Mouse (Mus musculus): ENCODE data around the gene Plet1.

Gene Plet1

DNA sequence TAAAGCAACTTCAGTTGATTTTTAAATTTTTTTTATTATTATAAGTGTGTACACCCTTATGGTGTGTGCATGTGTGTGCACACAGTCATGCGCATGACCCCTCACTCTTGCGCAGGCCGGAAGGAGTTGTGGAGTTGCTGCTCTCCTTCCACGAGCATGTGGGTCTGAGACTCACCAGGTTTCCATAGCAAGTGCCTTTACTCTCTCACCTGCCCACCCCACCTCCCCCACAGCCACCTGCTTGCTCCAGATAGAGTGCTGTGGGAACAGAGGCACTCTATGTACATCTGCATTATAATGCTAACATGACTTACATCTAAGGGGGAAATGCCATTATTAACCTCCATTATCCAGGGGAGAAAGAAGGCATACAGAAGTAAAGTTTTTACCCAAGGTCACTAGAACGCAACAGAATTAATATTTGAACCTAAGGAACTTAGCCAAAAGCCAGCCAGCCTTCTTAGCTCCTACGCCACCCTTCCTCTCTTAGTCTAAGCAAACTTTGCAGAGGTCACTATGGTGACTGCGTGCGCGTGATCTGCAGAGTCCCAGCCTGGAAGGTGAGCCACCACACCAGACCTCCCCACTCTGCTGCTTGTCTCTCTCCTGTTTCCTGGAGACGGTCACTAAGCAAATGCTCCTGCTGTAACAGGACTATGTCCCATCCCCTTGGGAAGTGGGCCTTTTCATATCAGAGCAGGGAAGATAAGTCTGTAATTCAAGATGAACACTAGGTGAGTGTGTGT is 1.3 kb downstream of the Plet1 start:
- DNase-seq (ENCODE audit: low read depth), result no peak

DNA sequence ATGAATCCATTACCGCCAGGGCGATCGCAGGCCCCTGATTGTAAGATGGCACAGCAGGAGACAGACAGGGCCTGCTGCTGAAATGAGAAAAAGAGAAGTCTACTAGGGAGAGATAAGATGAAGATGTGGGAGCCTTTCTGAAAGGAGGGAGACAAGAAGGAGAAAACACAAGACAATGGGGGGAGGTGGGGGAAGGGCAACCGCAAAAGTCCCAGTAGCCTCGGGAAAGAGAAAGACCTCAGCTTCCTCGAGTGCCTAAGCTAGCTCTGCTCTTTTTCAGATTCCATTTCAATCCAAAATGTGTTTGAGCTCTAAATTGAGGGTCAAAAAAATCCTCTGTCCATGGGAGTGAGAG is 1.8 kb downstream of the Plet1 start:
- no peak for DNase-seq (ENCODE audit: low read depth)

DNA sequence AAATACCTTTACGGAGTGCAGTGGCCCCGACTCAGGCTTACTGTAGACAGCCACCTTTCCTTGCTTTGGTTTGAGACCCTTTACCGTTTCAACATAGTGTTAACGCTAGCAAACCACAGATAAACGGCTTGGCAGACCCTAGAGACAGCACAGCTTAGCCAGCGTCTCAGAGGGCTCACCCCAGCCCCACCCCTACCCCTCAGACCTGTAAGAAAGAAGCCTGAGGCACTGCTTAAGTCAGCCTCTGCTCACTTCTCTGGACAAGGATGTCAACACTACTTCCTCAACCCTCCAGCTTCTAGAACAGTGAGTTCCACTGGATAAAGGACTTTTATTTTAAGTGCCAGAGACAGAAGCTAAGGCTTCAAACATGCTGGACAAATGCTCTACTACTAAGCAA is 2.2 kb downstream of the Plet1 start:
- no peak for DNase-seq (ENCODE audit: low read depth)

DNA sequence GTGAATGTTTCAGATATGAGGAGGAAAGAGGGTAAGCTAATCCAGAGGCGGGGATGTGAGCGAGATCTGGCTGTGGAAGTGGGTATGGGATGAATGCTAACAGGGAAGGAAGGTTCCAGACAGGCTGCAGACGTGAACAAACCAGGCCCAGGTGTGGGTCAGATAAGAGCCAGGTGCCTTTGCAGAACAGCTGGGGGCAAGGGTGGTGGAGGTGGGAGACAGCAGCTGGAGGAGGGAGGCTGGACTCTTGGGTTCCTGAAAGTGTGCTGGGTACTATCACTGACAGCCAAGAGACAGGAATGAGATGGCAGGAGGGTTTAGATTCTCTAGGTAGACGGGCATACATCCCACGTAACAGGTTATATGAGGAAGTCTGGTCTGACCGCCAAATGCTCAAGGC is 2.8 kb downstream of the Plet1 start:
- DNase-seq (ENCODE audit: low read depth), result no peak

DNA sequence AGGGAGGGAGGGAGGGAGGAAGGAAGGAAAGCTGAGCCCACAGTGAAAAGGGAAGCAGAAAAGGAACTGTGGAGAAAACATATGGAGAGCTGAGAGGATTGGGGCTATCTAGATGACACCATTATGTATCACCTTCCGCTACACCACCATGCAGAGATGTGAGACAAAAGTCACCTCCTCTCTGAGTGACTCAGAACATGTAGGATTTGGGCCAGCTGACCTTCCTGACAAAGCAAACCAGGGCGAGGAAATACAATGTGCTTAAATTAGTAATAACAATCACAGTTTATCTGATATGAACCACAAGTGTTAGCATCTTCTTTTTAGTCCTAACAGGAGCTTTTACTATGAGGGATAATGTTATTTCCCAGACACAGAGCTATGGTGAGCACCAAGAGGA is 3.2 kb downstream of the Plet1 start:
- peak; percentile 43 for DNase-seq (ENCODE audit: low read depth)

DNA sequence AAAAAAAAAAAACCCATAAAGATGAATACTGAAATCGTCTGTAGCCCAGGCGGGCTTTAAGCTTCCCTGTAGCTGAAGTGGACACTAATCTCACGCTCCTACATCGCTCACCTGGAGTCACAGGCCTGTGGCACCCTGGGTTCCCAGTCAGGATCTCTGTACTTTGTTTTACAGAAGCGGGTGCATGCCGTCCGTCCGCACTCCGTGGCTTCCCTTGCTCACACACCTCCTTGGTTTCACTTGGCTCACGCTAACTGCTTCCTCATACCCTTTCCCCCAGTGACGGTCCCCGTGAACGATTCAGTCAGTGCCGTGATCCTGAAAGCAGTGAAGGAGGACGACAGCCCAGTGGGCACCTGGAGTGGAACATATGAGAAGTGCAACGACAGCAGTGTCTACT is 4.5 kb downstream of the Plet1 start:
- DNase-seq (ENCODE audit: low read depth), result no peak

DNA sequence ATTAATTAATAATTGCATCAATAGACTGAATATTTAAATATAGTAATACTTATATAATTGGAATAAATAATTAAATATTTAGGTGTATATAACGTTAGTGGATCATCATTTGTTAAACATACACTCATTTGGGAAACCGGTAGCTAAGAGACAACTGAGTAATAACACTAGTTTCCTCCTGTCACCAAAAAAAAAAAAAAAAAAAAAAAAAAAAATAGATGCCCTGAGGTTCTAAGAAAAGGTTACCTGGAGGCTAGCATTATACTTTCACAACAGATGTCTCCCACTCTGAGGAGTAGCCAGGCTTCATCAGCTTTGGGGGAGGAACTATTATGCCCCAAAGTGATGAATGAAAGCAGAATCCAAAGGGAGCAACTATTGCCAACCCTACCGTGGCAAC is 5.5 kb downstream of the Plet1 start:
- no peak for DNase-seq (ENCODE audit: low read depth)

DNA sequence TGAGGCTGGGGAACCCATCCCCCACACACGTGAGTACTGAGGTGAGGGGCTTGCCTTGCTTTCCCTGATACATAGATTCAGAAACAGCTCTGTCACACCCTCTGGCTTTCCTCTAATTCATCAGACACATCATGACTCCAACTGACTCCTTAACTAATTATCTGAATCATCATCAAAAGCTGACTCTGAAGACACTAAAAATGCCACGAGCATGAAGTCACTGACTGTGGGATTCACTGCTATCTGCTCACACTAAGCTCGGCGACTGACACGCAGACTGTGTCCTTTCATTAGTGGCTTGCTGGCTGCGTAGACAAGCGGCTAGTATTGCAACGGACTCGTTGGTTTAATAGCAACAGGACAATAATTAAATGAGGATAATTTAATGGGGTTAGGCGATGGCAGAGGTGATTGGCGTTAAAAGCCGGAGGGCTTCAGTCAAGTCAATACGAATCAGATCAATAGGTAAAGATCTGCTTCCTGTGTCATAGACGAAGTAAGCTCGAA is 6.2 kb downstream of the Plet1 start:
- no peak for DNase-seq (ENCODE audit: low read depth)

DNA sequence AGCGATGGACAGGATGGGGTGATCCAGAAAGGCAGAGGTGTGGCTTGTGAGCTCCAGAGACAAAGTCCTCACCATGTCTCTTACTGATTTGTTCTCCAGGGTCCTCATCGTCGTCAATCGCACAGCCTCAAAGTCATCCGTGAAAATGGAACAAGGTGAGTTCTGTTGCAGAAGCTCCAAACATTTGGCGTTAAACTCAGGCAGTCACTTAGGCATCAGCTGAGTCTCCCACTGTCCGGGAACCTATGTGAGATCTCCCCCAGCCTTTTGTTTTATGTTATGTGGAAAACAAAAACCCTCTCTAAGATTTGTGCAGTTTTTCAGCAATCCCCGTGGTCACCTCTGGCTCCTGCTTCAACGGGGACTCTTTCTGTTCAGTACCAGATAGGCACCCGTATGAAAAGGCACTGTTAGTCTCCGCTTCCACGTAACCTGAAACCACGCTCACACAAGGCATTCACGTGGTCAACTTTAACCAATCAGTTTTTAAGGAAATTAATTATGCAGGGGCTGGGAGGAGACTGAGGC is 6.7 kb downstream of the Plet1 start:
- peak; percentile 91 for DNase-seq (ENCODE audit: low read depth)

DNA sequence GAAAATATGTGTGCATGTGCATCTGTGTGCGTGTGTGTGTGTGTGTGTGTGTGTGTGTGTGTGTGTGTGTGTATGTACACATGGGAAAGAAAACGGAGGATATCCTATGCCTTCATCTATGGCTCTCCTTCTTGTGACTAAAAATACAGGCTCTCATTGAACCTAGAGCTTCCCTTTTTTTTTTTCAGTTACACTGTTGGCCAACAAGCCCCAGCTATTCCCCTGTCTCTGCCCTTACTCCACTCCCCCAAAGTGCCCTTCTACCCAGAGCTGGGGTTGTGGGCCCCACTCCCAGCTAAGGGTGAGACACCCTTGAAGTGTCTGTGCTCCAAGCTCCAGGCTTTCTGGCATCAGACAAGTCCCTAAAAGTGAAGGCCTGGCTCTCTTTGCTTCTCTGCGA is 8.6 kb downstream of the Plet1 start:
- DNase-seq (ENCODE audit: low read depth), result no peak

DNA sequence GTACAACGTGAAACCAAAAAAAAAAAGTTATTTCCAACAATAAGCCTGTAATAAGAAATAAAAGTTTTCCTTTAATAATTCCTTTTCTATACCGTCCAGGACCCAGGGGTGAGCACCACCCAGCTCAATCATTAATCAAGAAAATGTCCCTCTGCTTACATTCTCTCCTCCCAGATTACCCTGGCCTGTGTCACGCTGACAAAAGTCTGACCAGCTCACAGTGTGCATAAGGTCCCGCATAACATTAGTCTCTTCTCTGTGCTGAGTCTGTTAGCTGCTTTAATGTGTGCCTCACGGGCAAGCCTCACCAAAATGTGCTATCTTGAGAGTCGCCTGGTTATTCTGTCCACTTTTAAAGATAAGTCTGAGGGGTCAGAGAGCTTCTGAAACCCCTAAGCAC is 11.1 kb downstream of the Plet1 start:
- DNase-seq (ENCODE audit: low read depth), result no peak

DNA sequence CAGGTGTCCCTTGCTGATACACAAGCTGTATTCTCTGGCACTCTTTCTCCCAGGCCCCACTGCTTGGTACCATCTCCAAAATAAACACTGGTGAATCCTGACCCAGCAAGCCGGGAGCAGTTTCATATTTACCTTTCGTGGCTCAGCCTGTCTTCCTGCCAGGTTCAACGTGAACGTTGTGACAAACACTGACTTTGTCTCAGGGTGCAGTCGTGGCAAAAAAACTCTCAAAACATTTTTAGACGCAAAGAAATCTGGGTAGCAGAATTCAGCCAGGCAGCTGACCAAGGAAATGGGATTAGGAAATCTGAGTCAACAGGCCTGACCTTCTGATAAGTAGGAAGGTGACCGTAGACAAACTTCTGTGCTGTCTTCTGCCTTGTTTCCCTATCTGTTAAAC is 13.2 kb downstream of the Plet1 start:
- DNase-seq (ENCODE audit: low read depth), result no peak

DNA sequence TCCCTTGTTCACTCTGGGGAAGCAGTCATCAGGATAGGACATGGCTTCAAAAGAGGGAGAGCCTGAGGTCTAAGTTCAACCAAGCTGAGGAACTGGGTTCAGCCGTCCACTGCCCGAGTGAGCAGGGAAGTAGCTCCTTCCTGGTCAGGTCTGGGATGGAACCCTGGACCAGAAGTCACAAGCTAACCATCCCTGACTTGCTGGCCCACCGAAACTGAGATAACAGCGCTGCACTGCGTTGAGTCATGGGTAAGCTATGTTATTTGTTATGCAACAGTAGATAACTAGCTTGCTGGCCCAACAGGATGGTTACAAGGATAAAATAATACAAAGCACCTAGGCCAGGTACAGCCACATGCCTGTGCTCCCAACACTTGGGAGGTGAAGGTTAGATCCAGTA is 21.1 kb downstream of the Plet1 start:
- no peak for DNase-seq (ENCODE audit: low read depth)

DNA sequence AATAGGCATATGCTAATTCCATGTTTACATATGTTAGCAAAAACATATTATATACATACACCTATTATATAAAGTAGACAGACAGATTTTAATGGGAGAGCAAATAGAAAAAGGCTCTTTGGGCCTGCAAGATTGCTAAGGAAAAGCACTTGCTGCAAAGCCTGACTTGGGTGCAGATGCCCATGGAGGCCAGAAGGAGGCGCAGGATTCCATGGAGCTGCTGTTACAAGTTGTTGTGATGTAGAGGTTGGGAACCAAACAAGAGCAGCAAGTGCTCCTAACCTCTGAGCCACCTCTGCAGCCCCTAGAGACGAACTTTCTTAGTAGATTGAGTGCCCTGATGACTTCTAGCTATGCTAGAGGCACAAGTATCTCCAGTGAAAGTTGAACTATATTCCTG is 24.5 kb downstream of the Plet1 start:
- peak; percentile 65 for DNase-seq (ENCODE audit: low read depth)

DNA sequence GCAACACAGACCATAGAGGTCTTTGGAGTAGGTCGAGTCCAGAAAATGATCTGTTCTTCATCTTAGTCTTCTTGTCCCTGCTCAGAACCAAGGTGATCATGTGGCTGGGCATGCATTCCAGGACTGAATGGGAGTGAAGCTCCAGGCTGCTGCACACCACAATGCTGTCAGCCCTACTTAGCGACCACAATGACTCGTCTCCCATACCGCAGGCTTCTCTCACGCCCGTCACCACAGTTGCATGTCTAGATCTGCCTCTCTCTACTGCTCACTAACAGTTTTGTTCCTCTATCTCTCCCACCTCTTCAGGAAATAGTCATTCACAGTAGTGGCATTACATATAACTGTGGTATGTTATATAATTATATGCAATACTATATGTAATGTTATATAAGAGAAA is 26.4 kb downstream of the Plet1 start:
- DNase-seq (ENCODE audit: low read depth), result peak; percentile 82

DNA sequence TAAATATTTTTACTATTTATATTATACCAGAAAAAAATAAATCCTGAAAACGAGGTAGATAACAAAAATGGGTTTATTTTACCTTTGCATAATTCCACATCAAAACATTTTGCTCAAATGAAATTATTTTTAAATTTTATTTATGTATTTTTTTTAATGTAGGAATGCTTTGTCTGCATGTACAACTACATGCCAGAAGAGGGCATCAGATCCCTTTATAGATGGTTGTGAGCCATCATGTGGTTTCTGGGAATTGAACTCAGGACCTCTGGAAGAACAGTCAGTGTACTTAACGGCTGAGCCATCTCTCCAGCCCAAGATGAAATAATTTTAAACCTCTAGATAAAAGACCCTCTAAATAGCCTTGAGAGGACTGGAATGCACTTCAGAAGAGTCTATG is 27.2 kb downstream of the Plet1 start:
- no peak for DNase-seq (ENCODE audit: low read depth)

DNA sequence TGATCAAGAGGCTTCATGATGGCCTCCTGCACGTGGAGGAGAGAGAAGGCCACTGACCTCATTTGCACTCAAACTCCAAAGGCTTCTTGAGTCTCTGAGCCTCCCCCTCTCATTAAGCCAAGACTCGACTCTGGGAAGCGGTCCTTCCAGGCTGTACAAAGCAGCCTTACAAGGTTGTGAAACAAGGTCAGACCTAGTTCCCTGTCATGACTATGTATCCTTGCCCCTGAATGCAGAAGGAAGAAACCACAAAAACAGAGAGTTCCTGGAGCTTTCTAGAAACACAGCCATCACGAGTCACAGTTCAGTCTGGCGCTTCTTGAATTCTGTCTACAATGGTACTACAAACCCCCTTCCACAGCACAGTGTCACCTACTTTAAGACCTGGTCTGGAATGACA is 28.2 kb downstream of the Plet1 start:
- DNase-seq (ENCODE audit: low read depth), result no peak

DNA sequence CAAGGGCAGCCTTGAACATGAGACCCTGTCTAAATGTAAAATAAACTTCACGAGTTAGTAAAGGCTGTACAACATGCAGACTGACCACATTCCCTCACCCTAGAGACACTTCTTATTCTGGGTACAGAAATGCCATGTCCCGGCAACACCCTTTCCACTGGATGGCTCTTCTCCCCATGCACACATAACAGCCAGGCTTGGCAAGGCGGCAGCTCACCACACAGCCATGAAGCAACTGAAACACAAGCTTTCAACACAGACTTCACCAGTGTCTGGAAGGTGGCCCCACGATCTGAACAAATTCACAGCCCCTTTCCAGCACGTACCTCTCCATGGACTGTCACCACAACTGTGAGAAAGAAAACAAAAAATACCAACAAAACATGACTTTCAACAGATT is 30.6 kb downstream of the Plet1 start:
- no peak for DNase-seq (ENCODE audit: low read depth)

DNA sequence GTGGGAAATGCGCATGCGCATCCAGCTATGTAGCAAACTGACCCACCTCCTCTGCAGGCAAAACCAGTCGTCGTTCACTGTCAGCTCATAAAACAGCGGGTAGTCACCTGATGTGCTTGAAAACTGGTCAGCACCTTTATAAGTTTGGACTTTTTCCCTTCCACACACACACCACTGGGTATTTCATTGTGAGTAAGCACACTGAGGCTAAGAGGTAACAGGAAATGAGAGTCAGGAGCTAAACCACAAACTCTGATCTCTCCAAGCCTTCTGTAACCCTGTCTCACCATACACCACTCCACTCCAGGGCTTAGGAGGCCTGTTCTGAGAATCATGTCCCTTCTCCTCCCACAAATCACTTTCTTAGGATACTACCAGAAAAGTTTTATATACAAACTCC is 31.3 kb downstream of the Plet1 start:
- DNase-seq (ENCODE audit: low read depth), result peak; percentile 50

DNA sequence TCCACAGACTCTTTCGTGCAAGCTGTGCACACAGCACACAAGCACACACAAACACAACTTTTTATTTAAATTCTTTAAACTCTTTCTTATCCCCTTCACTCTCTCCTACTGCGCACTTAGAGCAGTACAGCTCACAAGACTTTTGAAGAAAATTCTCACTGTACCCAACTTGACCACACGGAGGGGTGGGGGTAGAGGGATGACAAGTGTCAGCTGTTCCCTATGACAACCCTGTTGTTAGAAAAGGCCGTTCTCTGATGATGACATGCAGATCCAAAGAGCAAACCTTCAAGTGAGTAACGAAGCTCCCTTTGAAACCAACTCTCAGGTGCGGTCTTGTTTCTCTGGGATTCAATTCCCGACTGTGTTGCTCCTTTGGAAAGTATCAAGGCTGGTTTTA is 33.5 kb downstream of the Plet1 start:
- peak; percentile 55 for DNase-seq (ENCODE audit: low read depth)

DNA sequence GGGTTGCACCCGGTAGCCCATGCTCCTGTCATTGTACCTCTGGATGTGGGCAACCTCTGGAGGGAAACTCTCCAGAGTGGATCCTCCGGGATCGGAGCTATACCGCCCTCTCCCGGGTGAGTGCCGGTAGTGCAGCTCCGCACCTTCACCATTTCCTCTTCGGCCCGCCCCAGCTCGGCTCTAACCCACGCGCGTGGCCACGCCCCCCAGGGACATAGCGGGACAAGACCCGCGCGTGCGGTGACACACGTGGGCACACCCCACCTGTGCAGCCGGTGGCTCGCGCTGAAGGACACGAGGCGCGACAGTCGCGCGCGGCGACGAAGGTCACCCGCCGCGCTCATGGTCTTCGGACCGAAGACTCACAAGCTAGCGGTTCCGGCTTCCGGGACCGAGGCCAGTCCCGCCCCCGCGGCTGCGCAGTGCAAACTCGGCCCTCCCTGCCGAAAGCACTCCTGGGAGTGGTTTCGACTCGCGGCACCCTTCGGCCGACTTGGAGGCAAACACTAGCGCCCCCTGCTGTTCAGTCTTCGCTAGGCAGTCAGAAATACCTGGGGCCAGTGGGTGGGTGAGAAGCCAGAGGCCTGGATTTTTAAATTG is 34.1 kb downstream of the Plet1 start, which contains the start of gene Pts:
TSS of gene Pts (minus strand) at position 432 of the 600 bp plus-strand sequence.
- peak; percentile 99 for DNase-seq (ENCODE audit: low read depth)

DNA sequence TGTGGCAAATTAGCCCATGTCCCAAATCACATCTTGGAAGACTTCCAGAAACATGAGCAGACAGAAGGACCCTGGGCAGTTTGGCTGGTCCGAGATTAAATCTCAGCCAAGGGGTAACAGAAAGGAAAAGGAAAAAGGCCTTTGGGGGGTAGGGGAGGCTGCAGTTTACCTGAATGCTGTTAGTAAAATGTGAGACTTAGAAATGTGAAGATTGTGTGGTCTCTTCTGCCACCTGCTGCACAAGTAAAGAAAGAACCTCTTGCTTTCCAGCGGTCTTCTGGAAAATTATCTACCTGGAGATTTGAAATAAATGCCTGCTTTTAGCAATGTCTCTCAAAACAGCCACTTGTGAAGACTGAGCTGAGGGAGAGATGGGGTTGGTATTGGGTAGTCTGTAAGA is 36.6 kb downstream of the Plet1 start:
- peak; percentile 74 for DNase-seq (ENCODE audit: low read depth)

DNA sequence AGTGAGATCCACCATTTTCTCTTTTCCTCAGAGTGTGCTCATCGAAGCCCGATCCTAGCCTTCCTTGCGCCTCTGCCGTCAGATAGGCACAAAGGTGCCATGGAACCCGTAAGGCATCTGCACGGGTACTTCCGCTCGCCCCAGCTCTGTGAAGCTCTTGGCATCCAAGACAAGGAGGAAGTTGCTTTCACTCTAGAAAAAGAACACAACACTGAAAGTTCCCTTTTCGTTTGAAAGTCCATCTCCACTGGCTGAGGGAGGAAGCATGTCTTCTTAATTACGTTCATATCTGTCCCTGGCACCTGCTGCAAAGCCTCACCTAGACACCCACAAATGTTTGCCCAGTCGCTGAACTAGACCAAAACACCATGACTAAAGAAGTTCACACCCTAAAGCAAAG is 39.0 kb downstream of the Plet1 start:
- peak; percentile 61 for DNase-seq (ENCODE audit: low read depth)

DNA sequence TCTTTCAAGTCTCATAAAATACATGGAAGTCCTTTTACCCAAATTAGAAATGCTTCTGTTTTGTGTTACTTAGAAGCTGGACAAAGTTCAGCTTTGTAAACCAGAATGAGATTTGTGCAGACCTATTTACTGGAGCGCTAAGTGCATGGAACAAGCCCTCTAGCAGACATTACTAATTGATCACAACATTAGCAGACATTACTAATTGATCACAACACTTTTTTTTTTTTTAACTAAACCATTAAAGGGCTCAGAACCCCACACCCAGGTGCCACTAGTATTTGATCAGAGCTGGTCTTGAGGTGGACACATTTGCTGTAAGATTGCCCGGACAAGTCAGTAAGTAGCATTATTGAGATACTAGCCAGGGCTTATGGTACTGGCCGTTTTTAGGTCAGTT is 39.5 kb downstream of the Plet1 start:
- DNase-seq (ENCODE audit: low read depth), result no peak
